Mouse (Mus musculus): ENCODE measurements at regions not wholly inside any gene's neighbourhood (a gene's known extent, or its start where the extent isn't known, plus 50 kb on each side); places are given as distances from the start of the nearest gene placed in this dataset.

- no peak for DNase-seq (ENCODE audit: low spot score)
Measured at GRCm38 (mm10) chr6:51754239-51754681, 230.6 kb downstream of the Snx10 start.

DNA sequence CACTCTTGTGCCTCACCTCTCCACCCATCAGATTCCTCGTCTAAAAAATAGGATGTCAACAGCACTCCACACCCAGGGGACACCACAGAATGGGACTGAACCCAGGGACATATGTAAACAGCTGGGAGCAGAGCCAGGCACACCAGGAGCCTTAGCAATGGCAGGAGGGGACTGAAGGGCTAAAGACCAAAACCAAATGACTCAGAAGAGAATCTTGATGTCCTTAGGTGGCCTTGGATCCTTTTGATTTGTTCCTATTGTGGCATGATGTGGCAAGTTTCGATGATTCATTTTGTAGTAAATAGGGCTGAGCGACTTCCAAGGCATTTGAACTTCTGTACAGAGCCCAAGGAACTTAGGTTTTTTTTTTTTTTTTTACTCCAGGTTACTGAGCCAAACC, 233.4 kb downstream of the Snx10 start:
- DNase-seq (ENCODE audit: low spot score) = no peak

DNA sequence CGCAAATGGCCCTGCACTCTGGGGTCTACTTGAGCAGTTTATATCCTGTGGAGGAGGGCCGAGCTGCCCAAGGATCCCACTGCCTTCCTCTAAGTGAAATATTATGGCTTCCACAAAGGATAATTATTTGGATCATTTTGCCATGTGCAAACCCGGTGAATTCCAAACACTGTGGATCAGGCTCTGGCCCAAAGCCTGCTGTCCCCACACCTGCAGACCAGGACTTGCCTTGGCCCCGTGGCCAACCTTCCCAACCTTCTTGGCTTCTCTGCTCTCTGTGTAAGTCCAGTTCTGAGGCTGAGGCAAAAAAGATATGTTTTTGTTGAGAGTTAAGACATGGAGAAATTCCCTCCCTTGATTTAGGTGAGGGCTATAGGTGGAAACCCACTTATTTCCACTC, 234.0 kb downstream of the Snx10 start:
- no peak for DNase-seq (ENCODE audit: low spot score)

GRCm38 (mm10) chr6:51758781-51759180, 235.1 kb downstream of the Snx10 start:
- DNase-seq (ENCODE audit: low spot score) = no peak

DNA sequence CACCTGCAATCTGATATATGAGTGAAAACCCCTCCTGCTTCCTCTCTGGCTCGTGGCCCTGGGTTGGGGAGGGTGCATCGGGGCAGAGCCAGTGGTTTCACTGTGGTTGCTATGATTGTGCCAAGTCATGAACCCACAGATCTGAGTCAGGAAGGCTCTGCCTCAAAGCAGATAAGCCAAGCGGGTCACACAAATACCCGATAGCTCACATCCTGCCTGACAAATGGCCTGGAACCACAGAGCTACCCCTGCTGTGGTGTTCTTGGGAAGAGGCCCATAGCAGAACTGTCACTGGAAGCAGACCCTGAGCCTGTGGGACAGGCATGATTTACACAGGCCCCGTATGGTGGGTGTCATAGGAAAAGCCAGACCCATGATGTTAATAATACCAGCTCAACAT, 236.7 kb downstream of the Snx10 start:
- no peak for DNase-seq (ENCODE audit: low spot score)

DNA sequence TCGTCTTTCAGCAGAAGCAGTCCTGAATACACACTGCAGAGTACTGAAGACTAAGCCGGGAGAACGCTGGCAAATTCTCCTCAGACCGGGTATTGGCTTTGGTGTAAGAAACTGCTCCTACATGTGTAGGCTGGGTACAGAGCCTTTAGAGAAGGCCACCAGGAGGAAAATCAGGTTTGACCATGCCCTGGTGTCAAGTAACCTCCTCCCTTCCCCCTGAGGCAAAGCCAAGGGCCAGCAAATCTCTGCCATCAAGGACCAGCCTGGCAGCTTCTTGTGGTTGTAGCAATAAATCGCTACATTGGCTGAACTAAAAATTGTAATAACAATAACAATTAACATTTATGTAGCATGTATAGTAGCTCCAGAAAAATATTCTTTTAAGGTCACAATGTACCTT, 237.8 kb downstream of the Snx10 start:
- no peak for DNase-seq (ENCODE audit: low spot score)

DNA sequence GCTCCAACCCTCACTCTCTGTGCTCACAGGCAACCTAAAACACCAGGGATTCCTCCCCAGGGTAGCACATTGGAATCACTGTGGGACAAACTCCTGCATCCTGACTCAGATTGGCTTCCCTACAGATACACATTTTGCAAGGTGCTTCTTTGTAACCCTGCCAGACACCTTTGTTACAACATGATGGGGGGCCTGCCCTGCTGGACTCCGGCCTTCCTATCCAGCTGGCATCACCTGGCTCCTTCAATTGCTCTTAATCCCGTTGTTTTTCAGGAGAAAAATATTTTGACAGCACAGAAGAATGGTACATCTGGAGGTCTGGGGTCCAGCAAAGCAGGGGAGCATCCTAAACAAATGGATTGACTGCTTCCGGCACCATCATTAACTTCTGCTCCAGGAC, 242.8 kb downstream of the Snx10 start:
- DNase-seq (ENCODE audit: low spot score) = peak; percentile 26

DNA sequence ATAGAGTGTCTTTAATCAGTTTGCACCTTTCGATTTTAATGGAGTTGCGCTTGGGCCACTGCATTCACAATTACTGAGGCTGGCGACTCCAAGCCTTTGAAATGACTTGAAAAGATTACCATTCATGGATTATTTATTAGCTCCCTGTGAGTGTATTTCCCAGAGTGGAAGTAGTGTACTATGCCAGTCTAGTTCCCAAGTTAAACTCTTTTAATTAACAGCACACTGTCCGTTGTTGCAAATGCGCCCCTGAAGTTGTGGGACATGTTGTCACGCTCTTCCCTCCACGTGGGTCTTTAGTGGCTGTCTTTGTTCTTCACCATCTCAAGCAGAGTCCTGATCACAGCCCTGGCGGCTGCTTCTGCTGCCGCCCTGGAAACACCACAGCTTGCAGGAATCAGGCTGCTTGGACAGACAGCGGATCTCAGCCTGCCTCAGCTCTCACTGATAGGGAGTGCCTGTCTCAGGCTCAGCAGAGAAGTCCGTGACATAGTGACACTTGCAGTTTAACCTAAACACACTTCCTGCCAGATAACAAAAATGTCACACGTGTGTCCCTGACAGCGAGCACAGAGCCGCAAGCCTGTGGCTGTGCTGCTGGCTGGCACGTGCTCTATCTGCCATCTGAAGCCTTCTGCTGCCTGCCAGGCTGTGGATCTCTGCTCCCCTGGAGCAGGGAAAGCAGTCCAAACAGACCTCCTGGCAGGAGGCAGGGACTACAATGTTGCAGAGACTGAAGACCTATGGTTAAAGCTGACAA, 244.1 kb downstream of the Snx10 start:
- DNase-seq (ENCODE audit: low spot score) = peak; percentile 61

- DNase-seq (ENCODE audit: low spot score) = no peak
Measured at GRCm38 (mm10) chr6:51771001-51771400, 241.3 kb downstream of the Skap2 start.

- DNase-seq (ENCODE audit: low spot score) = no peak
Measured at GRCm38 (mm10) chr6:51771424-51771823, 240.9 kb downstream of the Skap2 start.

DNA sequence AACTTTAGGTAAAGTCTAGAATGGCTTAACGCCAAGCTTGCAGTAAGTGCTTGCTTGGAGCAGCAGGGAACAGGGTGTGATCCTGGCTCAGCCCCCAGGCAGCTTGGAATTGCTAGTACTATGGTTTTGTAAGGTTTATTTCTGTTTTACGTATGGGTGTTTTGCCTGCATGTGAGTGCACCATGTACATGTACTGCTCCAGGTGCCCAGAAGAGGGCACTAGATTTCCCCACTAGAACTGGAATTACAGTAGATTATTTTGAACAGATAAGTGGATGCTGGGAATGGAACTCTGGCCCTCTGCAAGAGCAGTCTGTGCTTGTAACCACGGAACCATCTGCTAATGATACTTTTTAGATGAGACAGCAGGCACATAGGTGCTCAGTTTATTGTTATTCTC, 237.6 kb downstream of the Skap2 start:
- no peak for DNase-seq (ENCODE audit: low spot score)

- DNase-seq (ENCODE audit: low spot score) = no peak
Measured at GRCm38 (mm10) chr6:51785615-51786014, 226.7 kb downstream of the Skap2 start.

DNA sequence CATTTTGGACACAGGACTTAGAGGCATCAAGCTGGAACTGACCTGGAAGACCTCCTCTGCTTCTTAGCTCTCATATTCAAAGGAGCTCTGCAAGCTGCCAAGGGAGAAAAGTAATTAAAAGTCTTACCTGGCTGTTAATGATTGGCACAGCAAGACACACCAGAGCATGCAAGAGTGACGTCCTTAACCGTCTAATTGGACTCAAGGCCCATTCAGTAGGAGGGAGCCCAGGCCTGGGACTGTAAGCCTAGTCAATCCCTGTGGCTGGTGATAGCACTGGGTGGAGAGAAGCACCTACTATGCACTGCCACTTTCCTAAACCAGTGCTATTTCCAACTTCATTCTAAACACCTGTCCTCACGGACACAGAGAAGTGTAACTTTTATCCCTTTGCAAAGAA, 225.5 kb downstream of the Skap2 start:
- no peak for DNase-seq (ENCODE audit: low spot score)

- no peak for DNase-seq (ENCODE audit: low spot score)
Measured at GRCm38 (mm10) chr6:51788156-51788555, 224.2 kb downstream of the Skap2 start.

DNA sequence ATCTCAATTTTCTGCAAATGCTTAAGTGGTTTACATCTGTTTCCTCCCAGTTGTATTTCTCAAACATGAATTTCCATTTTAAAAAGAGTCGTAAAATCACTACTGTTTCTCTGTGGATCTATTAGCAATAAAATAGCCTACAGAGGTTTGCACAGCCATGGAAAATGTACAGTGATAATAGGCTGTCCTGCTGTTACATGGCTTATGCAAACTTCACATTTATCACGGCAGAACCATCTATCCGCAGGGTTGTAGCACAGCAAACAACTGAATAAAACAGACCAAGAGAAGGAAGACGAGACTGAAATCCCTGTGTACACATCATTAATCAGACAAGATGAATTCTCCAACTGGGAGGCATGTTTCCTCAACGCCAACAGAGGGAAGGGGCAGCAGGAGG, 222.1 kb downstream of the Skap2 start:
- DNase-seq (ENCODE audit: low spot score) = no peak

GRCm38 (mm10) chr6:51790693-51791092, 221.7 kb downstream of the Skap2 start:
- DNase-seq (ENCODE audit: low spot score) = no peak

DNA sequence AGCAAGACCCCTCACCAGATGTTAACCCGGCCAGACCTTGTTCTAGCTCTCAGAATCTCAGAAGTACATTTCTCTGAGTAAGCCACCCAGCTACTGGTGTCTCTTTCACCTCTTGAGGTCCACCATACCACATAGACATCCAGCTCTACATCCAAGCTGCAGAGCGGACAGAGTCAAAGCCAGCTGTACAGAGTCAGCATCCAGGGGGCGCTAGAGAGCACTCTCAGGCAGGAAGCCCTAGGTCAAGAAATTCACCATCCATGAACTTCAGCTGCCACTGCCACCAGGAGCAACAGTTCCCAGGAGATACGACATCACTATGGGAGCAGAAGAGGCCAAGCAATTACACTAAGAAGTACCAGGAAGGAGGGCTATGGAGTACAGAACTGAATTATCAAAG, 217.0 kb downstream of the Skap2 start:
- no peak for DNase-seq (ENCODE audit: low spot score)

GRCm38 (mm10) chr6:51798577-51799240, 213.6 kb downstream of the Skap2 start:
- DNase-seq (ENCODE audit: low spot score) = no peak

DNA sequence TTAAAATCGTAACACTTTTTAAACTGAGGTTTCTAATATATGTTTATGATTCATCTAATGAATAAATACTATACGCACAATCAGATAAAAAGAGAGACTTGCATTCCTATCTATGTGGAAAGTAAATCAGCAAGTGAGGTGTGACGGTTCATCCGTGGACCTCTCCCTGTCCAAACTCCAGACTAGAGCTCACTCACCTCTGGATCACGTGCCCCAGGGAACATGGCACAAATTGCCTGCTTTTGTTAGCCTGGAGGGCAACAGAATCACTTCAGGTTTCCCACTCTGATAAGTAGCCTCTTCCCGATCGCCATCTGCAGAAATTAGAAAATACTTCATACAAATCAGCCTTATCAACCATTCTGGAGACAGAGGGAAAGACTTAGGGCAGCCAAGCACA, 206.7 kb downstream of the Skap2 start:
- DNase-seq (ENCODE audit: low spot score) = no peak
